ENCODE assay signal across 9 mouse cellular contexts in genomic region chr1:135698996-135699705, GRCm38 (mm10). TPM values are rescaled to one million over a fixed set of nuclear protein-coding genes. Genes with fewer than 3 reads are reported as not detected.
DNase-seq lines count a peak whose midpoint lies in the region; ATAC-seq lines count a peak whose summit lies in the region.
"Had no signal": no experiment of that assay in that cellular context is flagged by ENCODE, and none has a peak within 500 bp of the region (broad histone marks: within the 10 kb centered on the region; RNA-seq: fewer than 3 reads in every experiment).

No protein-coding gene starts in this region.

- H3K27me3 ChIP-seq in forebrain, embryonic 12.5 days, result peaks cover 33% of the 10 kb centered on the region; the same call in 1 of the 2 replicates
- no peaks in the 10 kb centered on the region for H3K27me3 ChIP-seq in heart, embryonic 16.5 days (ENCODE audit: control insufficient read depth, insufficient read depth, low read length)
- H3K27me3 ChIP-seq in liver, embryonic 15.5 days, result peaks cover 19% of the 10 kb centered on the region
- peaks cover 6% of the 10 kb centered on the region; the same call in 1 of the 2 replicates for H3K27me3 ChIP-seq in neural tube, embryonic 11.5 days (ENCODE audit: control insufficient read depth, insufficient read depth, low read length)

- peak overlapping the region; percentile 36 for H3K9ac ChIP-seq in forebrain, embryonic 12.5 days
- peak overlapping the region; percentile 62 for H3K9ac ChIP-seq in heart, embryonic 16.5 days (ENCODE audit: low read length)
- H3K9ac ChIP-seq in liver, embryonic 15.5 days, result no peak overlapping the region
- peak overlapping the region; percentile 15; the same call in 1 of the 2 replicates for H3K9ac ChIP-seq in neural tube, embryonic 11.5 days (ENCODE audit: low read length)

- H3K9me3 ChIP-seq in forebrain, embryonic 12.5 days, result no peaks in the 10 kb centered on the region
- H3K9me3 ChIP-seq in heart, embryonic 16.5 days (replicated peaks; ENCODE audit: control insufficient read depth, low read length), result no peaks in the 10 kb centered on the region
- no peaks in the 10 kb centered on the region for H3K9me3 ChIP-seq in liver, embryonic 15.5 days (replicated peaks)
- no peaks in the 10 kb centered on the region for H3K9me3 ChIP-seq in neural tube, embryonic 11.5 days (ENCODE audit: control insufficient read depth, low read length)
- H3K9me3 ChIP-seq: G1E had no signal

- H3K4me1 ChIP-seq in forebrain, embryonic 12.5 days, result peaks cover 17% of the 10 kb centered on the region
- peaks cover 18% of the 10 kb centered on the region for H3K4me1 ChIP-seq in heart, embryonic 16.5 days (ENCODE audit: control insufficient read depth, insufficient read depth, low read length)
- H3K4me1 ChIP-seq in liver, embryonic 15.5 days (replicated peaks), result peaks cover 28% of the 10 kb centered on the region
- H3K4me1 ChIP-seq in neural tube, embryonic 11.5 days (ENCODE audit: control insufficient read depth, insufficient read depth, low read length), result peaks cover 9% of the 10 kb centered on the region; the same call in 1 of the 2 replicates

- H3K4me2 ChIP-seq in forebrain, embryonic 12.5 days, result peak overlapping the region; percentile 61
- H3K4me2 ChIP-seq in heart, embryonic 16.5 days (ENCODE audit: low read depth, low read length), result peak overlapping the region; percentile 73
- H3K4me2 ChIP-seq in liver, embryonic 15.5 days, result peak overlapping the region; percentile 49
- H3K4me2 ChIP-seq in neural tube, embryonic 11.5 days (ENCODE audit: low read depth), result peak overlapping the region; percentile 61

- 2% methylated on average over 29 of the region's 29 CpGs for WGBS in forebrain, embryonic 12.5 days
- 4% methylated on average over 29 of the region's 29 CpGs for WGBS in heart, embryonic 16.5 days
- WGBS in liver, embryonic 15.5 days (ENCODE audit: insufficient replicate concordance), result 13% methylated on average over 29 of the region's 29 CpGs
- WGBS in neural tube, embryonic 11.5 days, result 2% methylated on average over 29 of the region's 29 CpGs

- H3K4me3 ChIP-seq in forebrain, embryonic 12.5 days (replicated peaks), result peak overlapping the region; percentile 35
- peak overlapping the region; percentile 44 for H3K4me3 ChIP-seq in heart, embryonic 16.5 days (ENCODE audit: low read length)
- H3K4me3 ChIP-seq in liver, embryonic 15.5 days (replicated peaks), result 0 out of 2 replicates have a peak overlapping the region, but pooled peaks have one; percentile 14
- peak overlapping the region; percentile 33 for H3K4me3 ChIP-seq in neural tube, embryonic 11.5 days (ENCODE audit: low read depth, low read length)

- peak; percentile 16 to 42 for DNase-seq in spleen, adult 18-20 months
- no peak for DNase-seq in spleen, adult 12 weeks (ENCODE audit: low spot score)
- DNase-seq in kidney, postnatal 25 days, result peak; percentile 79 to 83
- DNase-seq in neural tube, embryonic 11.5 days (ENCODE audit: low spot score), result peak; percentile 80
- DNase-seq in testis, postnatal 14 days (ENCODE audit: low spot score), result peak; percentile 74

- ATAC-seq in forebrain, embryonic 12.5 days (ENCODE audit: low FRiP score), result peak; percentile 76
- ATAC-seq in heart, embryonic 16.5 days (replicated peaks; ENCODE audit: extremely low read depth, insufficient read depth, low FRiP score), result peak; percentile 58
- peak; percentile 29; the same call in 1 of the 2 replicates for ATAC-seq in liver, embryonic 15.5 days (ENCODE audit: insufficient read depth)
- peak; percentile 58; the same call in 1 of the 2 replicates for ATAC-seq in neural tube, embryonic 11.5 days (ENCODE audit: insufficient read depth, low FRiP score, low TSS enrichment)

- no peaks in the 10 kb centered on the region for H3K36me3 ChIP-seq in forebrain, embryonic 12.5 days (replicated peaks)
- no peaks in the 10 kb centered on the region for H3K36me3 ChIP-seq in heart, embryonic 16.5 days (ENCODE audit: control insufficient read depth, insufficient read depth)
- H3K36me3 ChIP-seq in liver, embryonic 15.5 days (replicated peaks), result no peaks in the 10 kb centered on the region
- H3K36me3 ChIP-seq in neural tube, embryonic 11.5 days (ENCODE audit: control insufficient read depth, insufficient read depth, low read length), result no peaks in the 10 kb centered on the region
- H3K36me3 ChIP-seq: G1E had no signal

- H3K27ac ChIP-seq in forebrain, embryonic 12.5 days, result no peak overlapping the region
- peak overlapping the region; percentile 46; the same call in 1 of the 2 replicates for H3K27ac ChIP-seq in heart, embryonic 16.5 days (ENCODE audit: low read length)
- no peak overlapping the region for H3K27ac ChIP-seq in liver, embryonic 15.5 days (replicated peaks)
- H3K27ac ChIP-seq in neural tube, embryonic 11.5 days (ENCODE audit: low read depth, low read length), result no peak overlapping the region

RNA-seq across cellular contexts. Expression of gene Csrp1, which starts 20.7 kb away (rescaled TPM):
- 31.6 and 33.9 TPM in 2 replicates for polyA plus RNA-seq in forebrain, embryonic 12.5 days (2016; fragmentation: Nextera tagmentation; extraction: Ambion mirVana)
- 160 and 174 TPM in 2 replicates for polyA plus RNA-seq in heart, embryonic 16.5 days (2015; fragmentation: Nextera tagmentation; extraction: Ambion mirVana)
- polyA plus RNA-seq in liver, embryonic 15.5 days (2015; fragmentation: Nextera tagmentation; extraction: Ambion mirVana), result 32.7 and 33.8 TPM in 2 replicates
- 47.5 and 51.1 TPM in 2 replicates for polyA plus RNA-seq in neural tube, embryonic 11.5 days (2014; fragmentation: Nextera tagmentation; extraction: Ambion mirVana)
